Mouse (Mus musculus) spleen, postnatal 36 days (tissue): ENCODE results near the gene Hist1h3f.
"Not testable (repeated sequence)": the region's sequence is repeated elsewhere in the genome, so short reads cannot be mapped to it uniquely, and the experiment has no call there.

Experiments used
- DNase-seq, 2 experiments: peaks; one replicate each; pipeline ENCODE4 v3.0.0; 2022; ENCODE audit warnings: low spot score in 2 of 2, mixed read lengths in 1 of 2

The Hist1h3f gene

GRCm38 (mm10) chr13:23582219-23583056, 38.6 kb downstream of the Hist1h3f start:
- DNase-seq, result no peak

- DNase-seq, result no peak
Measured at GRCm38 (mm10) chr13:23583387-23584068, 39.7 kb downstream of the Hist1h3f start.

- no peak for DNase-seq
Measured at GRCm38 (mm10) chr13:23584331-23584730, 40.5 kb downstream of the Hist1h3f start.

- DNase-seq, result peak; percentile 74 to 83
Measured at GRCm38 (mm10) chr13:23585029-23585441, 41.2 kb downstream of the Hist1h3f start.

GRCm38 (mm10) chr13:23585442-23586098, 41.7 kb downstream of the Hist1h3f start:
- DNase-seq, result peak; percentile 76 to 86

GRCm38 (mm10) chr13:23586099-23586939, 42.5 kb downstream of the Hist1h3f start:
- no peak for DNase-seq

- DNase-seq, result no peak
Measured at GRCm38 (mm10) chr13:23586940-23587225, 43.0 kb downstream of the Hist1h3f start.

- DNase-seq, result no peak
Measured at GRCm38 (mm10) chr13:23591206-23591605, 47.4 kb downstream of the Hist1h3f start.

- not testable (repeated sequence) for DNase-seq
Measured at GRCm38 (mm10) chr13:23591886-23592285, 48.0 kb downstream of the Hist1h3f start.

- DNase-seq, result no peak
Measured at GRCm38 (mm10) chr13:23592614-23593013, 48.8 kb downstream of the Hist1h3f start.

- no peak for DNase-seq
Measured at GRCm38 (mm10) chr13:23593051-23593770, 49.4 kb downstream of the Hist1h3f start.
